Comparison of ENCODE assay signal across 22 mouse cellular contexts in the genomic region with DNA sequence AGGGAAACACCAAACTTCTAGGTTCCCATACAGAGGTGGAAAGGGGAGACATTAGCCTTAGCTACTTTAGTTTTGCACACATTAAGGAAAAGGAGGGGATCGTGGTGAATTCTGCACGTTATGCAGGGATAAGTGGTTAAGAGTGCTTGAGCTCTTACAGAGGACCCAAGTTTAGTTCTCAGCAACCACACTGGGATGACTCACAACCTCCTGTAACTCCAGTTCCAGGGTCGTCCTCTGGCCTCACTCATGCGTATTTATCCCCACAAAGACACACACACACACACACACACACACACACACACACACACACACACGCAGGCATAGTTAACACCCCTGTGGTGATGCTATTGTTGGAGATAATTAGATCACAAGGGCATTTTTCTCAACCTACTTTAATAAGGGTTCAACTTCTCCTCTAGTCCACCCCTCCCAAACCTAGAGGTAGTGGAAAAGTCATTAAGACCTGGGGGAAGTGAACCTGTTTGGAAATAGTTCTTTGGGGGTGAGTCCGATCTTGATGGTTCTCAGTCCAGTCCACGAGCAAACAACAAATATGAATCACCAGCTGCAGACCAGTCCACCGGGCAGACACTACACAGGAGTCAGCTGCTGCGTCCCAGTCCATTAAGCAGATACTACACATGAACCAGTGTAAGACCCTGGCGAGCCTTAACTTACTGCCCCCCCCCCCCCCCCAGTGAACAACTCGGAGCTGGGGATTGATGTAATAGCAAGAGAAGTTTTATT. TPM values are rescaled to one million over a fixed set of nuclear protein-coding genes. Genes with fewer than 3 reads are reported as not detected.
A peak's percentile ranks its signal among the peaks of the same experiment; 100 is the strongest.
DNase-seq lines count a peak whose midpoint lies in the region; ATAC-seq lines count a peak whose summit lies in the region.
"Had no signal": no experiment of that assay in that cellular context is flagged by ENCODE, and none has a peak within 500 bp of the region (broad histone marks: within the 10 kb centered on the region; RNA-seq: fewer than 3 reads in every experiment).

No protein-coding gene starts in this region.

- H3K27ac ChIP-seq in forebrain, embryonic 11.5 days (ENCODE audit: low read depth, low read length), result no peak overlapping the region
- H3K27ac ChIP-seq in forebrain, embryonic 13.5 days, result no peak overlapping the region
- H3K27ac ChIP-seq in midbrain, embryonic 10.5 days (replicated peaks), result no peak overlapping the region
- no peak overlapping the region for H3K27ac ChIP-seq in heart, embryonic 12.5 days (ENCODE audit: poor library complexity, severe bottlenecking)
- H3K27ac ChIP-seq: heart, embryonic 10.5 days; hindbrain, embryonic 14.5 days; liver, embryonic 15.5 days; lung, embryonic 15.5 days had no signal

- DNase-seq in forebrain, embryonic 11.5 days (ENCODE audit: low spot score), result no peak
- peak; percentile 23 for DNase-seq in ES-CJ7 (ENCODE audit: low read depth, low spot score)
- peak; percentile 8 for DNase-seq in ZHBTc4 (ENCODE audit: low read depth, low spot score)
- peak; percentile 47 for DNase-seq in retina, embryonic 14.5 days (ENCODE audit: low spot score)
- no peak for DNase-seq in midbrain, embryonic 10.5 days (ENCODE audit: low spot score)
- DNase-seq: cerebellum, adult 8-10 months; cerebellum, postnatal 25 days; gastrocnemius, postnatal 14 days; heart, postnatal 4 days; layer of hippocampus, adult 9-11 months; thymus, postnatal 4 days had no signal

- H3K9me3 ChIP-seq in forebrain, embryonic 11.5 days (ENCODE audit: control insufficient read depth, low read length), result no peaks in the 10 kb centered on the region
- no peaks in the 10 kb centered on the region for H3K9me3 ChIP-seq in forebrain, embryonic 13.5 days (replicated peaks)
- H3K9me3 ChIP-seq in midbrain, embryonic 10.5 days (replicated peaks), result no peaks in the 10 kb centered on the region
- no peaks in the 10 kb centered on the region for H3K9me3 ChIP-seq in heart, embryonic 12.5 days (replicated peaks)
- H3K9me3 ChIP-seq: heart, embryonic 10.5 days; liver, embryonic 15.5 days; lung, embryonic 15.5 days had no signal

- ATAC-seq in forebrain, embryonic 11.5 days (replicated peaks; ENCODE audit: low FRiP score), result 0 out of 2 replicates have a peak, but pooled peaks have one; percentile 39
- ATAC-seq in forebrain, embryonic 13.5 days, result no peak
- no peak for ATAC-seq in heart, embryonic 12.5 days (ENCODE audit: insufficient number of reproducible peaks, low FRiP score)
- ATAC-seq: CD4-positive, CD25-positive, alpha-beta regulatory T cell, adult 4 months; forebrain, embryonic 16.5 days; intestine, postnatal 0 days; midbrain, embryonic 16.5 days had no signal

- H3K4me3 ChIP-seq in forebrain, embryonic 11.5 days (ENCODE audit: low read depth, low read length), result no peak overlapping the region
- no peak overlapping the region for H3K4me3 ChIP-seq in forebrain, embryonic 13.5 days
- no peak overlapping the region for H3K4me3 ChIP-seq in midbrain, embryonic 10.5 days
- H3K4me3 ChIP-seq in heart, embryonic 12.5 days, result no peak overlapping the region
- H3K4me3 ChIP-seq: heart, embryonic 10.5 days; liver, embryonic 15.5 days; lung, embryonic 15.5 days had no signal

- no peaks in the 10 kb centered on the region for H3K36me3 ChIP-seq in forebrain, embryonic 11.5 days (ENCODE audit: control insufficient read depth, insufficient read depth, low read length)
- no peaks in the 10 kb centered on the region for H3K36me3 ChIP-seq in forebrain, embryonic 13.5 days (ENCODE audit: poor library complexity, severe bottlenecking)
- no peaks in the 10 kb centered on the region for H3K36me3 ChIP-seq in midbrain, embryonic 10.5 days
- H3K36me3 ChIP-seq in heart, embryonic 12.5 days, result no peaks in the 10 kb centered on the region
- H3K36me3 ChIP-seq: heart, embryonic 10.5 days; liver, embryonic 15.5 days; lung, embryonic 15.5 days had no signal

- no peak overlapping the region for H3K4me2 ChIP-seq in forebrain, embryonic 11.5 days (ENCODE audit: low read depth, low read length, severe bottlenecking)
- no peak overlapping the region for H3K4me2 ChIP-seq in forebrain, embryonic 13.5 days
- H3K4me2 ChIP-seq in heart, embryonic 12.5 days, result no peak overlapping the region
- H3K4me2 ChIP-seq: hindbrain, embryonic 14.5 days; liver, embryonic 15.5 days; lung, embryonic 15.5 days; midbrain, embryonic 11.5 days had no signal

- H3K9ac ChIP-seq in forebrain, embryonic 11.5 days (ENCODE audit: low read length), result no peak overlapping the region
- no peak overlapping the region for H3K9ac ChIP-seq in forebrain, embryonic 13.5 days
- H3K9ac ChIP-seq in heart, embryonic 12.5 days, result no peak overlapping the region
- H3K9ac ChIP-seq: hindbrain, embryonic 14.5 days; liver, embryonic 15.5 days; lung, embryonic 15.5 days had no signal

- no peaks in the 10 kb centered on the region for H3K27me3 ChIP-seq in forebrain, embryonic 11.5 days (ENCODE audit: control insufficient read depth, insufficient read depth, low read length)
- H3K27me3 ChIP-seq in forebrain, embryonic 13.5 days, result no peaks in the 10 kb centered on the region
- H3K27me3 ChIP-seq in midbrain, embryonic 10.5 days (ENCODE audit: low read depth, poor library complexity, severe bottlenecking), result no peaks in the 10 kb centered on the region
- no peaks in the 10 kb centered on the region for H3K27me3 ChIP-seq in heart, embryonic 12.5 days (replicated peaks)
- H3K27me3 ChIP-seq: liver, embryonic 15.5 days; lung, embryonic 15.5 days had no signal

- no peaks in the 10 kb centered on the region for H3K4me1 ChIP-seq in forebrain, embryonic 11.5 days (replicated peaks; ENCODE audit: control insufficient read depth, insufficient read depth, low read length)
- H3K4me1 ChIP-seq in forebrain, embryonic 13.5 days, result no peaks in the 10 kb centered on the region
- H3K4me1 ChIP-seq in midbrain, embryonic 10.5 days, result no peaks in the 10 kb centered on the region
- H3K4me1 ChIP-seq in heart, embryonic 12.5 days (replicated peaks), result no peaks in the 10 kb centered on the region
- H3K4me1 ChIP-seq: heart, embryonic 10.5 days; liver, embryonic 15.5 days; lung, embryonic 15.5 days had no signal

- WGBS in forebrain, embryonic 11.5 days, result 73% methylated on average over 11 of the region's 11 CpGs
- WGBS in forebrain, embryonic 13.5 days, result 63% methylated on average over 11 of the region's 11 CpGs
- 84% methylated on average over 11 of the region's 11 CpGs for WGBS in midbrain, embryonic 10.5 days
- 83% methylated on average over 11 of the region's 11 CpGs for whole genome bisulfite sequencing in heart, embryonic 12.5 days

RNA-seq across cellular contexts. Expression of a gene that starts 27.6 kb away (rescaled TPM):
- polyA plus RNA-seq in forebrain, embryonic 11.5 days (2014; fragmentation: Nextera tagmentation; extraction: Ambion mirVana), result 33.4 and 36.8 TPM in 2 replicates
- 55.6 and 60.3 TPM in 2 replicates for polyA plus RNA-seq in forebrain, embryonic 13.5 days (2015; fragmentation: Nextera tagmentation; extraction: Ambion mirVana)
- polyA plus RNA-seq in midbrain, embryonic 10.5 days (2016; fragmentation: Nextera tagmentation; extraction: Ambion mirVana), result 33.7 and 35.8 TPM in 2 replicates
- polyA plus RNA-seq in heart, embryonic 12.5 days (2016; fragmentation: Nextera tagmentation; extraction: Ambion mirVana), result 27.3 TPM in 2 replicates

Comparison
In these comparisons a context has a peak if more than half of its experiments do, and no peak if none do; other contexts are left out.
1. DNase-seq: peak in ES-CJ7 (single experiment), ZHBTc4 (single experiment) and retina, embryonic 14.5 days (single experiment); none in forebrain, embryonic 11.5 days (single experiment) and midbrain, embryonic 10.5 days (single experiment).